Mouse (Mus musculus) MEL (cell line): ENCODE data around the gene Zfp941. TPM values are rescaled to one million over a fixed set of nuclear protein-coding genes. Genes with fewer than 3 reads are reported as not detected.

Experiments
- DNase-seq: peaks from one replicate; pipeline ENCODE4 v3.0.0; 2011; ENCODE audit warnings: low read depth, low spot score
- H3K27ac ChIP-seq: 2 replicates; pipeline ENCODE4 v1.5.1; 2012; ENCODE audit warnings: low read depth, mild to moderate bottlenecking, control low read depth, low read length, moderate library complexity; ENCODE audit not compliant: control insufficient read depth
- H3K27me3 ChIP-seq, 2 experiments: fragments of 150-350 bp in 1 of 2; sonication (generic) in 1 of 2; 2 replicates each; pipeline ENCODE4 v1.6.1; 2012; ENCODE audit warnings: low read length in 2 of 2, mild to moderate bottlenecking in 2 of 2, improper control_type of control experiment in 1 of 2, moderate library complexity in 1 of 2; ENCODE audit not compliant: insufficient read depth in 2 of 2, control insufficient read depth in 1 of 2
- H3K36me3 ChIP-seq, 2 experiments: 2 replicates each; pipeline ENCODE4 v1.6.1; 2012 to 2014; ENCODE audit warnings: low read length in 2 of 2, improper control_type of control experiment in 1 of 2, inconsistent platforms in 1 of 2, mild to moderate bottlenecking in 1 of 2; ENCODE audit not compliant: insufficient read depth in 2 of 2, control insufficient read depth in 1 of 2
- H3K4me1 ChIP-seq, 2 experiments: fragments of 150-350 bp in 1 of 2; sonication (generic) in 1 of 2; 2 replicates each; pipeline ENCODE4 v1.6.1; 2012; ENCODE audit warnings: low read length in 2 of 2, improper control_type of control experiment in 1 of 2, mild to moderate bottlenecking in 1 of 2; ENCODE audit not compliant: insufficient read depth in 2 of 2, control insufficient read depth in 1 of 2
- H3K4me3 ChIP-seq, 2 experiments: fragments of 150-350 bp in 1 of 2; sonication (generic) in 1 of 2; 2 replicates each; pipeline ENCODE4 v1.5.1; 2012; ENCODE audit warnings: low read depth in 2 of 2, low read length in 2 of 2, mild to moderate bottlenecking in 2 of 2, moderate library complexity in 2 of 2, control low read depth in 1 of 2, improper control_type of control experiment in 1 of 2; ENCODE audit not compliant: control insufficient read depth in 1 of 2, insufficient read depth in 1 of 2
- H3K79me2 ChIP-seq: 2 replicates; pipeline ENCODE4 v1.6.1; 2012; ENCODE audit warnings: mild to moderate bottlenecking, low read length, moderate library complexity; ENCODE audit not compliant: control insufficient read depth, poor library complexity, insufficient read depth
- H3K9ac ChIP-seq: 2 replicates; pipeline ENCODE4 v1.6.1; 2012; ENCODE audit warnings: low read depth, mild to moderate bottlenecking, control low read depth, low read length, moderate library complexity; ENCODE audit not compliant: control insufficient read depth, poor library complexity, severe bottlenecking
- H3K9me3 ChIP-seq: fragments of 150-350 bp; sonication (generic); replicated peaks from 2 replicates; pipeline ENCODE4 v1.6.1; 2012; ENCODE audit warnings: mild to moderate bottlenecking, low read length, improper control_type of control experiment, moderate library complexity; ENCODE audit not compliant: insufficient read depth
- CTCF ChIP-seq, 3 experiments: IDR thresholded peaks in 2 of 3; conservative IDR thresholded peaks in 1 of 3; 2 replicates each; pipeline ENCODE4 v1.5.1; 2011 to 2012; ENCODE audit warnings: low read length in 3 of 3, low read depth in 2 of 3, mild to moderate bottlenecking in 2 of 3, improper control_type of control experiment in 1 of 3, inconsistent platforms in 1 of 3, mixed read lengths in 1 of 3, moderate library complexity in 1 of 3; ENCODE audit not compliant: control insufficient read depth in 1 of 3, insufficient read depth in 1 of 3, poor library complexity in 1 of 3, severe bottlenecking in 1 of 3
- ELF1 ChIP-seq: IDR thresholded peaks from 2 replicates; pipeline ENCODE4 v1.6.1; 2014; ENCODE audit warnings: low read depth, mild to moderate bottlenecking, inconsistent platforms, low read length, improper control_type of control experiment, moderate library complexity
- MAFK ChIP-seq: IDR thresholded peaks from 2 replicates; pipeline ENCODE4 v1.6.1; 2011; ENCODE audit warnings: low read depth, mild to moderate bottlenecking, low read length, improper control_type of control experiment, borderline replicate concordance
- MYB ChIP-seq: IDR thresholded peaks from 2 replicates; pipeline ENCODE4 v1.6.1; 2011; ENCODE audit warnings: mild to moderate bottlenecking, low read depth, low read length, improper control_type of control experiment
- MYC ChIP-seq: IDR thresholded peaks from 2 replicates; pipeline ENCODE4 v1.6.1; 2011; ENCODE audit warnings: low read depth, mild to moderate bottlenecking, low read length, improper control_type of control experiment, moderate library complexity
- POLR2AphosphoS2 ChIP-seq: IDR thresholded peaks from 2 replicates; pipeline ENCODE4 v1.6.1; 2011; ENCODE audit warnings: low read length, improper control_type of control experiment
- RAD21 ChIP-seq: IDR thresholded peaks from 2 replicates; pipeline ENCODE4 v1.6.1; 2011; ENCODE audit warnings: mild to moderate bottlenecking, low read depth, low read length, improper control_type of control experiment
- RCOR1 ChIP-seq: IDR thresholded peaks from 2 replicates; pipeline ENCODE4 v1.6.1; 2012; ENCODE audit warnings: low read depth, mild to moderate bottlenecking, inconsistent platforms, low read length, improper control_type of control experiment
- SMC3 ChIP-seq: IDR thresholded peaks from 2 replicates; pipeline ENCODE4 v1.6.1; 2011; ENCODE audit warnings: low read depth, low read length, improper control_type of control experiment
- ZC3H11A ChIP-seq: IDR thresholded peaks from 2 replicates; pipeline ENCODE4 v1.6.1; 2012; ENCODE audit warnings: low read depth, mild to moderate bottlenecking, inconsistent platforms, low read length, improper control_type of control experiment
- ZMIZ1 ChIP-seq: IDR thresholded peaks from 2 replicates; pipeline ENCODE4 v1.6.1; 2012; ENCODE audit warnings: low read depth, mild to moderate bottlenecking, inconsistent platforms, low read length, improper control_type of control experiment, moderate library complexity
- polyA plus RNA-seq, 2 experiments: library from polyadenylated mRNA; stranded (reverse) in 1 of 2; unstranded in 1 of 2; fragments of >175 nt in 1 of 2; fragments of >200 nt in 1 of 2; gene quantifications; 2 replicates each; pipeline versions ENCODE4 v1.2.1 to v1.2.4; 2012; ENCODE audit warnings: low replicate concordance in 2 of 2, low read depth in 1 of 2; ENCODE audit not compliant: insufficient read length in 2 of 2, insufficient read depth in 1 of 2, missing spikeins in 1 of 2
- total RNA-seq: library from RNA; depleted of rRNA; stranded (reverse); fragments of 300-350 nt; gene quantifications from 2 replicates; pipeline ENCODE4 v1.2.3, GENCODE M21; 2012

The Zfp941 gene
- total and polyA plus RNA-seq, 3 experiments = not detected

GRCm38 (mm10) chr7:140811714-140812113, 10.3 kb downstream of the Zfp941 start:
- Histone ChIP-seq H3K27ac (no peak overlapping the region), H3K4me1 (no peaks in the 10 kb centered on the region), H3K27me3 (peaks cover 0 to 15% of the 10 kb centered on the region in 2 experiments; a peak in 3 of 4 replicates), H3K79me2 (no peaks in the 10 kb centered on the region), H3K9me3 (no peaks in the 10 kb centered on the region), H3K4me3 (no peak overlapping the region)
- no peak for DNase-seq
- no peak for TF ChIP-seq MYB
- TF ChIP-seq, all 39 proteins: peak for 0
- Histone ChIP-seq H3K36me3 (no peaks in the 10 kb centered on the region), H3K9ac (no peak overlapping the region)

DNA sequence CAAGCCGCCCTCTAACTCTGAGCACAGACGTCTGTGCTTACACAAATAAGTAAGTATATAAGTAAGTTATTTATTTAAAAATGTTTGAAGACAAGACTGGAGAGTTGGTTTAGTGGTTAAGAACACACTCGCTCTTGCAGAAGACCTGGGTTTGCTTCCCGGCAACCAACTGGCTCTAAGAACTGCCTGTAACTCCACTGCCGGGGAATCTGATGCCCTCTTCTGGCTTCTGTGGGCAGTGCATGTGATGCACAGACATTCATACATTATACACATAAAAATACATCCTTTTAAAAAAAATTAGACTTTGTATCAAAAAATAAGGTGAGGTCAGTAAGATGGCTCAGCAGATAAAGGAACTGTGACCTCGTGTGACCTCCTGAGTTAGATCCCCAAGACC, 11.5 kb downstream of the Zfp941 start:
- TF ChIP-seq SMC3 (peak; percentile 77), ZC3H11A (peak; percentile 44), RAD21 (peak; percentile 53), ELF1 (no peak), CTCF (IDR thresholded peaks at IDR 0.05 in 2 of 3, conservative IDR thresholded peaks at IDR 0.05 in 1 of 3; ENCODE audit: control insufficient read depth in 1 of 3, insufficient read depth in 1 of 3, low read depth in 2 of 3, low read length in 3 of 3, poor library complexity in 1 of 3, severe bottlenecking in 1 of 3) (peak; percentile 66 to 70 (median 67)), MYC (no peak)
- TF ChIP-seq, all 39 proteins: peak for 4
- no peak overlapping the region for H3K27ac ChIP-seq
- no peak overlapping the region for H3K9ac ChIP-seq
- H3K4me1 ChIP-seq = no peaks in the 10 kb centered on the region
- H3K27me3 ChIP-seq = peaks cover 0 to 8% of the 10 kb centered on the region in 2 experiments; a peak in 3 of 4 replicates
- no peak overlapping the region for H3K4me3 ChIP-seq
- H3K9me3 ChIP-seq = no peaks in the 10 kb centered on the region
- H3K36me3 ChIP-seq = no peaks in the 10 kb centered on the region
- H3K79me2 ChIP-seq = no peaks in the 10 kb centered on the region
- DNase-seq = peak; percentile 64

DNA sequence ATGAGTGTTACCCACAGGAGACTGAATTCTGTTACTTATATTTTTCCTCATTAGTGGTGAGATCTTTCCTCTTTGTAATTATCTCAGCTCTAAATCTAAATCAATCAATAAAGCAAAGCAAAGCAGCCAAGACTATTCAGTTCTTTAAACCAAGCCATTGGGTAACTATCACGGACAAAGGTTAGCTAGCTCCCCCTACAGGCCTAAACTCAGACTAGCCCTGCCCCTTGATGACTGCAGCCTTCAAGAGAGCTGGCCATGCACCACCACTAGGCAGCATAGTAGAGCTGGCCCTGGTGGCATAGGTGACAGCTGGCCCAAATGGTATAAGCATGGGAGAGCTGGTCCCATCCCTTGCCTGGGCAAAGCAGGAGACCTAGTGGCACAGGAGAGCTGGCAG, 16.3 kb downstream of the Zfp941 start:
- Histone ChIP-seq H3K27me3 (no peaks in the 10 kb centered on the region; a peak in 2 of 4 replicates), H3K9ac (no peak overlapping the region), H3K4me1 (no peaks in the 10 kb centered on the region), H3K9me3 (no peaks in the 10 kb centered on the region), H3K79me2 (no peaks in the 10 kb centered on the region), H3K4me3 (no peak overlapping the region), H3K27ac (no peak overlapping the region), H3K36me3 (no peaks in the 10 kb centered on the region)
- TF ChIP-seq MAFK (no peak), CTCF (IDR thresholded peaks at IDR 0.05 in 2 of 3, conservative IDR thresholded peaks at IDR 0.05 in 1 of 3; ENCODE audit: control insufficient read depth in 1 of 3, insufficient read depth in 1 of 3, low read depth in 2 of 3, low read length in 3 of 3, poor library complexity in 1 of 3, severe bottlenecking in 1 of 3) (peak; percentile 70 to 90 (median 75)), RAD21 (peak; percentile 70), ZMIZ1 (no peak), RCOR1 (no peak), SMC3 (peak; percentile 73), ZC3H11A (peak; percentile 44), POLR2AphosphoS2 (no peak)
- DNase-seq = peak; percentile 69
